Mouse (Mus musculus): ENCODE results near the gene Mup4.

DNA sequence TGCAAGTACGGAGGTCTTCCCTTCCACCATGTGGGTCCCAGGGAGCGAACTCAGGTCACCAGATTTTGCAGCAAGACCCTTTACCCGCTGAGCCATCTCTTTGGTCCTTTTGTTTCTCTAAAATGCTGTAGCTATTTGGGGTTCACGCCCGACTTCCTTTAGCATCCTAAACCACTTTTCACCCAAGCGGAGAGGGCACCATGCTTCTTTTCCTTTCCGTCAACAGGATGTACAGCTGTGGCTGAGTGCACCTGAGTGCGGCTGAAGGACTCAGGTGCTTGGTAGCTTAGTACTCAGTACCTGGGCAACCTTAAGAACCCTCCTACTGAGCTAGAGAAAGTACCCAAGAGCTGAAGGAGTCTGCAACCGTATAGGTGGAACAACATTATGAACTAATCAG, 35.4 kb downstream of the Mup4 start:
- TF ChIP-seq TAL1 (IDR thresholded peaks at IDR 0.05; ENCODE audit: low read length), result no peak
- no peak for TF ChIP-seq GATA1 (IDR thresholded peaks at IDR 0.05; ENCODE audit: low read length)
